Mouse (Mus musculus): ENCODE measurements around the gene Egf.

- TF ChIP-seq CTCF (IDR thresholded peaks at IDR 0.05; ENCODE audit: low read depth) (peak; percentile 59), EP300 (IDR thresholded peaks at IDR 0.05; ENCODE audit: low read depth) (no peak)
Measured at GRCm38 (mm10) chr3:129686698-129687333, 68.3 kb downstream of the Egf start.
